Mouse (Mus musculus): ENCODE measurements at regions not wholly inside any gene's neighbourhood (a gene's known extent, or its start where the extent isn't known, plus 50 kb on each side); places are given as distances from the start of the nearest gene placed in this dataset.

DNA sequence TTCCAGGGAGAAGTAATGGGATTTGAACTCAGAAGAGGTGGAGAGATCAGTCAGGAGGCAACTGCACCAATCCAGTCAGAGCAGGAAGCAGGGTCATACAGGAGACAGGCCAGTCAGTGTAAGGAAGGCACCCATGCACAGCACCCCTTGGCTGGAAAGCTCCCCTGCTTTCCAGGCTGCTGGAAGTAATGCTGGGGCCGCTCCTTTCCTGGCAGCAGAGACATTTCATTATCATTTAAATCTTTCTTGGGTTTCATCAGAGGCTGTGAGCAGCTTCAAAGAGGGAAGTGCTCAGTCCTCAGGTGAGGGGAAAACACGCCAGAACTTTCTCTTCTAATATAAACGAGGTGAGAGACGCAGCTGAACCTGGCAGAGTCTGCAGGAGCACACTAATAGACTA is 109.1 kb upstream of the Syt13 start:
- DNase-seq (ENCODE audit: low spot score in 2 of 2): no peak

DNA sequence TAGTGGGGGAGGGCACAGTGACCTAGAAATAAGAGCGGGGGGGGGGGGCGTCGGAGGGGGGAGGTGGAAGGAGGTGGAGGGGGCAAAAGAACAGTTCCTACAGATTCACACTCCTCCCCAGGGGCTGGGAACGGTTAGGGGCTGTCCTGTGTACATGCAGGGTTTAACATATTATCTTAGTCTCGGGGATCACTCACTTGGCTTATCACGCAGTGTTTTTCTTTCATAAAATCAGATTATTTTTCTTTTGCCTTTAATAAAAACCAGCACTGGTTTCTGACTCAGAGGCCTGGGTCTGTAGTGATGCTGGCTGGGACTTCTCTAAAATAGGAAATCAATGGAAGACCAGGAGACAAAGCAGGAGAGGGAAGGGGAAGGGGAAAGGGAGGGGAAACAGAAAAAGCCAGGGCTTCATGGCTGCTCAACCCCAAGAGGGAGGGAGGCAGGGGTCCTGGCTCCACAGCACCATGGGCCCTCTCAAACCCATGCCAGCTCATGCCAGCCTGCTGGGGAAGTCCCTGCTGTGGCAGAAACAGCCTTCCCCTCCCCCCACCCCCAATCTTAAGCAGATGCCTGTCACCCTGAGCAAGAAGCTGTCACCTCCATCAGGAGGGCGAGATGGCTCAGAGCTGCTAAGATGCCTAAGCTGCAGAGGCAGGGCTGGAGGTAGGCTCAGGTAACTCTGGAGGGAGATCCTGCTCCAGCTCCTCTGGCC is 108.3 kb upstream of the Syt13 start:
- DNase-seq (ENCODE audit: low spot score in 2 of 2): no peak

DNA sequence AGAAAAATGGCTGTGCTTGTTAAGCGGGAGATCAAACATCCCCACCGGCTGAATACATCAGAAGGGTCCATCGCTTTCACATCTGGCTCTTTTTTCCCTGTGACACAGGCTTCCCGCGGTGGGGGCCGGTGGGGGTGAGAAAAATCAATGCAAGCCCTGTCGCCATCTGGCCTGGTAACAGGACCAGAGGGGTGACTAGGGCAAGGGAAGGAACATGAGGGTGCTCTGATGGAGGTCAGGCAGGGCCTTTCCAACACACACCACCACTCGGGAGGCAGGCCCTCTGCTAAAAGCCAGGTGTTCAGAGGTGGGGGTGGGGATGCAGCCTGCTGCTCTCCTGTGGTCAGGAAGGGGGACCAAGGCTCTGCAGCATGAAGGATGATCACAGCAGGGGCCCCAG is 107.5 kb upstream of the Syt13 start:
- DNase-seq (ENCODE audit: low spot score in 2 of 2): no peak

DNA sequence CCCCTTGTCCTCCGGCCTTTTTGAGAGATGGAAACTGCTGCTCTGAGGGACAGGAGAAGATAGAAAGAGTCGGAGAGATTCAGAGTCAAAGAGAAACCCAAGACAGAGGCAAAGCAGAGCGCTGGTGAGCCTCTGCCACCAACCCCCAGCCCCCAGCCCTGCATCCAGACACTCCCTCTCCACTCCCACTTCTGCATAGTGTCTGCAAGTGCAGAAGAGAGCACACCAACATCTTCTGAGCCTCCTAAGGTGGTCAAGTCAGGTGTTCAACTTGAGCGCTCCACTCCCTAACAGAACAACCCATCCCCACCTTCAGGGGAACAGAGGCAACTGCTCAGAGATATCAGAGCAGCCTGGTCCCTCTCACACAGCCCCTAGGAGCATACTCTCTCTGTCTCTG is 106.8 kb upstream of the Syt13 start:
- no peak for DNase-seq (ENCODE audit: low spot score in 2 of 2)

DNA sequence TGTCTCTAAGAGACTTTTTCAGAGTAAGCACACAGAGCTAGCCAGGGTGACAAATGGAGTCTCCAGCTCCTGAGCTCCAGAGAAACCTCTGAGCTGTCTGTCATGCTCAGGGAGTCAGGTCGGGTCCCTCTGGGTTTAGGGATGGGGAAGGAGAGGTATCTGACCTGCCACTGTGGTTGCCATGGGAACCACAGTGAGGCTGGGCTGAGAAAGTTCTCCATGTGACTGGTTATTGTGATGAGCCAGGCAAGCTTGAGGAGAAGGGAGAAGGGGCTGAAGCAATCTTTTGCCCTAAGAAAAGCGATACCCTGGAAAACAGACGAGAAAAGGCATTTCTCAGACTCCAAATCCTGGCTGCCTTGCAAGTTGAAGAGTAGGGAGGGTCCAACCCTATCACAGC is 105.7 kb upstream of the Syt13 start:
- no peak for DNase-seq (ENCODE audit: low spot score in 2 of 2)

DNA sequence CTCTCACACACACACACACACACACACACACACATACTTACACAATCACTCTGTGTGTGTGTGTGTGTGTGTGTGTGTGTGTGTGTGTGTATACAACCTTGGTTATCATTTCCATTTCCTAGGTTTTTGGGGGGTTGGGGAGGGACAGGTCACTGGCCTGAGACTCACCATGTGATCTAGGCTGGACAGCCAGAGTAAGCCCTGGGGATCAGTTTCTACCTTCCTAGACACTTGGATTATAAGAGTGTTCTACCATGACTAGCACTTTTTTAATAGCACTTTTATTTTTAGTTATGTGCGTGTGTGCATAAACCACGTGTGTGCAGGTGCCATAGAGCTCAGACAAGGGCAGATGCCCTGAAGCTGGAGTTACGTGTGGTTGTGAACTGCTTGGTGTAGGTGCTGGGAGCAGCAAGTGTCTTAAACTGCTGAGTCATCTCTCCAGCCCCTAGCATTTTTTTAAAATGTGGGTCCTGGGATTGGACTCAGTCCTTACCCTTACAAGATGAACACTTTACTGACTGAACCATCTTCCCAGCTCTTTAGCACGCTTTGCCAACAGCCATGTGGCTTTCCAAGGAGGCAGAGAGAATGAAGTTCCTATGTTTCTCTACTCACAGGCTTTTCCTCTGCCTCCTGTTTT is 105.1 kb upstream of the Syt13 start:
- DNase-seq (ENCODE audit: low spot score in 2 of 2): no peak

DNA sequence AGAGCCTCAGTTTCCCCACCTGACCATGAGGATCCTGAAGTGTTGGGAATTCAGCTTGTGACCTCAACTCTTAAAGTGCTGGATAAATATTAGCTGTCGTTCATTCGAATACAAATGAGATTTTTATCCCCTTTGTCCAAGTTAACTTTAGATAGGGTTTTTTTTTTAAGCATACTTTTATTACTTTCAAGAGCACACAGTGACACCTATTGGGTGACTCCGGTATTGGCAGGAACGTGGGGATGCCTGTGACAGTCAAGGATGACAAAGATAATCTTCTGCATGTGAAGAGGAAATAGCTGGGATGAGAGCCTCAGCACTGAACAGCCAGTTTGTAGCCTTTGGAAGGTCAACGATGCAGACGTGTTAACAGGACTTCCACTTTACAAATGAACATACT is 103.9 kb upstream of the Syt13 start:
- peak; percentile 47 to 73 for DNase-seq (ENCODE audit: low spot score in 2 of 2)

DNA sequence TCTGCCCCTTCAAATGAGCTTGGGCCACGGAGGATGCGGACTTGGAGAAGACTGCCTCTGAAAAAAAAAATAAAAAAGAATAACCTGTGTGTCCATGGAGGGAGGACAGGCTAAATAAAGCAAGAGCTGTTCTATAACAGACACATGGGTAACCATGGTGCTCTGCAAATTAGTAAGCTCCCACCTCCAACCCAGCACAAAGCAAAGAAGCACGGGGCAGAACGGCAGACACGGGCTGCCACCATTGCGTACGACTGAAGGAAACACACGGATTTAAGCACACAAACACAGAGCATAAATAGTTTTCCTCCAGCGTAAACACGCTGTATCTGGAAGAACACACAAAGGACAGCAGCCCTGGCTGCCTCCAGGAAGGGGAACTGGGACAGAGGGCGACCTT is 101.9 kb upstream of the Syt13 start:
- peak; percentile 36 to 50 for DNase-seq (ENCODE audit: low spot score in 2 of 2)

DNA sequence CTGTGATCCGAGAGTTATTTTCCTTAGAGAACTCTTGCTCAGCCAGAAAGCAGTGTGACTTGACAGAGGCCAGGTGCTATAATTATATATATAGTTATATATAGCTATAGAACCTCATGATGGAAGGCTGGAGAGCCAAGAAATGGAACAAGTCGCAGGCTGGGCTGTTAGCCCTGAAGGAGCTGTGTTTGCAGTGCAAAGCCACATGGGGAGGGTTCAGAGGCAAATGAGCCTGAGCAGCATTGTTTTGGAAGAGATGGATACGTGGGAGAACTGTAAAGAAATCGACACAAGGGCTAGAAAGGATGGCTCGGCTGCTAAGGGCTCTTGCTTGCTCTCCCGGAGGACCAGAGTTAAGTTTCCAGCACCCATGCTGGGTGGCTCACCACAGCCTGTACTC is 95.3 kb upstream of the Syt13 start:
- DNase-seq (ENCODE audit: low spot score in 2 of 2): no peak

DNA sequence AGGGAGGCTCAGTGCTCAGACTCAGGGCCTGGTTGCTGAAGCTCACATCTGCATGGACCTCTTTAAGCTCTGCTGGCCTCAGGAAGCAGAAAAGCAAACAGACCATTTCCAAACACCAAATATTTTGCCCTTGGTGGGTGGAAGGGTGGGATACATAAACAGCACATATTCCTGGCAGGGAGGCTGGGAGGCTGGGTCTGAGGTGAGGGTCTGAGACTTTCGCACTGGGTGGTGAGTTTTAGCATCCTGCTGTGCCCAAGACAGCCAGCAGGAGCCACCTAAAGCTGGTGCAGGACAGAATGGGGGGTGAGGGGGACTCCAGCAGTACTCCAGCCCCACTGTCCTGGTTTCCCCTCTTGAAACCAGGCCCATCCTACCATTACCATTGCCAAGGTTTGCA is 90.6 kb upstream of the Syt13 start:
- DNase-seq (ENCODE audit: low spot score in 2 of 2): no peak

DNA sequence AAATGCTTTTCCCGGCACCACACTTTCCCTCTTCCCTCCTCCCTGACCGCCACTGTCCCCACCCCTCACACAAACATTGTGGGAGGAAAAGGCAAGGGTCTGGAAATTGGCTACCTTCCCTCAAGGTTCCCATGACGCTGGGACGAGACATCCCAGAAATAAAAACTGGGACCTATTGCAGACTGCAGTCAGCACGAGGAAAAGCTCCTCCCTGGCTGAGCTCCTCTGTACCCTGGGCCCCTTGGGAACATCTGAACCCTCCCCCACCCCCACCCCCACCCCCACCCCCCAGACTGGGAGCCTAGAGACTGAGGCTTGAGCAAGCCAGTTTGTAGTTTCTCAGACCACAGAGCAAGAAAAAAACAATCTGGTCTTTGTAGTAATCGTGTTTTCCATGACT is 89.5 kb upstream of the Syt13 start:
- DNase-seq (ENCODE audit: low spot score in 2 of 2): no peak

DNA sequence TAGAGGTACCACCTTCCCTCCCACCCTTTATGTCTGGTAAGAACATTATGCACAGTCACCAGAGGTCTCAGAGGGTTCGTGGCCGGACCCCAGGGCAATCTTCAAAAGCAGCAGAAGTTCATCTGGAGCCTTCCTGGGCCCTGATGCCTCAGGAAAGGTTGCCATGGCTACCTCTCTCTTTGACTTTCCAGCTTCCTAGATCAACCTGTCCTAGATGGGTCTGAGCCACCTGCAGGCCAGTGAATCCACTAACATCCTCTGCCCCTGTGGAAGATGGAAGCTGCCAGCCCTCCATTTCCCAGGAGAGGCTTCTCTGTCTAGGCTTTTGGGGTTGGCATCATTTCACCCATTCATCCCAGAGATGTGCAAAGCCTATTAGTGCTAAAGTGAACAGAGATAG is 84.8 kb upstream of the Syt13 start:
- DNase-seq (ENCODE audit: low spot score in 2 of 2): no peak

DNA sequence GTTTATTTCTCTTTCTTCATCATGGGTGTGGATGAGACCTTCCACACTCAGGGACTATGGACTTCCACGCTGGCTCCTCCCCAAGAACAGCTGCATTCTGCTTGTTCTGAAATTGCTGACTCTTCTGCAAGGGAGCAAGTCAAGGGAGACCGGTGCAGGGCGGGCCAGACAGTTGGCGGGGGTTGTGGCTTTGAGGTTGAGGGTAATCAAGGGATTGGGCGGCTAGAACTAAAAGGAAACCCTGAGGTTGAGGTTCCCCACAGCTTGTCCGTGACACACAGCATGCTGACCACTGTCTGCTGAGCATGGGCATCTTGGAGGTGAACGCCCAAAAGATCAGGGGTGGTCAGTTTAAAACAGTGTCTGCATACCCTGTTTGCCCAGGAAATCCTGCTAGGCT is 83.1 kb upstream of the Syt13 start:
- no peak for DNase-seq (ENCODE audit: low spot score in 2 of 2)

DNA sequence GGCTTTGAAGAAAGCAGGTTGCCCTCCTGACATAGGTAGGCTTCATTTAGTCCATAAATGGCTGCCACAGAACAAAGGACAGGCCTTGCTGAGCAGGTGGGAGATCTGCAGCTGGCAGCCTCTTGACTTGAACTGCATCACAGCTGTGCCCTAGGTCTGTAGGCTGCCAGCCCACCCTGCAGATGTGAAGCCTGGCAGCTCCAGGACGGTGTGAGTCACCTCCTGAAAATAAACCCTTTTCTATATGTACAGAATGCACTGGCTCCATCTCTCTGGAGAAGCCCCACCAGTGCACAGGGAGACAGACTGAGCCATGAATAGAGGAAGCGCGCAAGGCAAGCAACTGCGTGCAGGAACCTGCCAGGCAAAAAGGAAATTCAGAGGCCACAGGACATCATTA is 78.7 kb upstream of the Syt13 start:
- DNase-seq (ENCODE audit: low spot score in 2 of 2): no peak

DNA sequence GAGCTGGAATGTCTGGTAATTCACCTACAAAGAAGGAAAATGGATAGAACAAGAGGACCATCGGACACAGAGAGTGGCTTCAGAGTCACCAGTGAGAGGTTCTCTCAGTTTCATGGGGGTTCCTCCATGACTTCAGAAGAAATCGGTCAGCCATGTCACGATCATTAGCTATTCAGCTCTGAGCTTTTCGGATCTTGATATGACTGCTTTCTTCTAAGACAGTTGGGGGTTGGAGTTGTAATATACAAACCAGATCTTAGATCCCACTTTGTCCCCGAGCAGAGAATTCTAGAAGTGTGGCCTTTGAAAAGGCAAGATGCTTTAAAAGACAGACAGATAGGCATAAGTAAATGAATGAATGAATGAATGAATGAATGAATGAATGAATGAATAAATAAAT is 76.9 kb upstream of the Syt13 start:
- DNase-seq (ENCODE audit: low spot score in 2 of 2): no peak

DNA sequence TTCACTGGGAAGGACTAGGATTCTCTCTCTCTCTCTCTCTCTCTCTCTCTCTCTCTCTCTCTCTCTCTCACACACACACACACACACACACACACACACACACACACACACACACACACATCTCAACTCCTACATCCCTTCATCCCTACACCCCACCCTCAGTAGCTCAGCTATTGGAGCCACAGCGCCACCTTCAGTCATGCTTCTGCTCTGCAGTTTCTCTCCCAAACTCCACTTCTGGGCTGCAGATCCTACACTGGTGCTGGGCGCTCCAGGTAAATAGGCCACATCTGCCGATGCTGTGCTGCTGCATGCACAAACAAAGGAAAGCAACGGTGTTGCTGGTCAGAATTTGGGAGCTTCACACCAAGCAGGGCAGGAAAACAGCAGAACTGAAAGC is 74.9 kb upstream of the Syt13 start:
- peak; percentile 62 to 71 for DNase-seq (ENCODE audit: low spot score in 2 of 2)

DNA sequence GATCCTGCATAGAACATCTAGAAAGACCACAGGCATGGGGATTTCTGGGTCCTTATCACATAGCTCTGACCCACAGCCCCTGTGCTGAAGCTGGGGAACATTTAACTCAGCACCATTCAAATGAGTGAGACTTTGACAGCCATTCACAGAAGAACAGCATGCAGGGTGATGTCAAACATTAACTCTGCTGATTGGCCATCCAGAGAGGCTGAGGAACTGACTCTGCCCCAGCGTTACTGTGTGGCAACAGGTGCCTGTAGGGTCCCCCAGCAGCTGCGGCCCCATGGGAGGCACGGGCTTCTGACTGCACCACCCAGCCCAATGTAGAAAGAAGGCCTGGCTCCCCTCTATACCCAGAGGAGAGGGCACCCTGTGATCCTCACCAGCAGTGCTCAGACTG is 73.3 kb upstream of the Syt13 start:
- no peak for DNase-seq (ENCODE audit: low spot score in 2 of 2)

DNA sequence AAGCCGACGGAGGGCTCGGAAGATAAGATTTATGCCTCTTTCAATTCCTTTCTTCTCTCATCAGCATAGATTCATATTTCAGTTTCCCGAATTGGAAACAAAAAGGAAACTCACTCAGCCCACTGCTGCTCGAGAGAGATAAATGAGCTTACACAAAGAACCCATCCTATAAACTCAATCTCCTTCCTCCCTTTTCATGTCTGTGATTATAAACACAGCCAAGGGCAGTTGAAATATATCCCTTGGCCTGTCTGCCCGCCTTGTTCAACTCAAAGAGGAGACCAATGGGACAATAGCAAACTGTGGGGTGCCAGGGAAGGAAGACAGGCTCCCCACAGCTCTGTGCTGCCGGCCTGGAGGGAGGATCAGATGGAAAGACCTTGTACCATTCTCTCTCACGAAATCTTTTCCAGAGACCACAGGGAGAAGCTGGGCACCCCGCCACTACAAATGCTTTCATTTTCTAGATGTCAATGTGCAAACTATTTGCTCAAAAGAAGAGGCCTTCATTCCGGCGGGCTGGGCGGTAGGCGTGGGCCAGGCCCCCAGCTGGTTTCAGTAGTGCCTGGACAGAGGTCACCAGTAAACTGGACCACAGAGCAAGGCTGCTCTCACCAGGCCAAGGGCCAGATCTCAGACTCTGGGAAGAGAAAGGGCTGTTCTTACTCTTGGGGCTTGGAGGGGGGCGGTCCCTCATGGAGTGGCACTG is 69.7 kb upstream of the Syt13 start:
- peak; percentile 30 to 36 for DNase-seq (ENCODE audit: low spot score in 2 of 2)

DNA sequence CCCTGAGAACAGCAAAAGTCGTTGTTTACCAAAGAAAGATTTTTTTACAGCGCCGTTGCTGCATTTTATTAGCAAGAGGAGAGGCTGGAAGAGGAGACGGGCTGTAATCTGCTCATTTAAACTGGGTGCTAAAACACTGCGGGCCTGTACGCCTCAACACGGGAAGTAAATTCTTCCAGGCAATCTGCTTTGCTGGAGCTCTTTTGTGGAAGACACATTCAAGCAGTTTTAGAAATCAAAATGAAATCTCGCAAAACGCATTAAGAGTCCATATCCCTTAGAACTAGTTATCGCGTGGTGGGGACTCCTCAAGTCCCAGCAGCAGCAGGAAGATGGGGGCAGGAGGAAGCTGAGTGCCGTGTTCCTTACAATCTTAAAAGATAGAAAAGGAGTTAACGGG is 65.9 kb upstream of the Syt13 start:
- no peak for DNase-seq (ENCODE audit: low spot score in 2 of 2)

DNA sequence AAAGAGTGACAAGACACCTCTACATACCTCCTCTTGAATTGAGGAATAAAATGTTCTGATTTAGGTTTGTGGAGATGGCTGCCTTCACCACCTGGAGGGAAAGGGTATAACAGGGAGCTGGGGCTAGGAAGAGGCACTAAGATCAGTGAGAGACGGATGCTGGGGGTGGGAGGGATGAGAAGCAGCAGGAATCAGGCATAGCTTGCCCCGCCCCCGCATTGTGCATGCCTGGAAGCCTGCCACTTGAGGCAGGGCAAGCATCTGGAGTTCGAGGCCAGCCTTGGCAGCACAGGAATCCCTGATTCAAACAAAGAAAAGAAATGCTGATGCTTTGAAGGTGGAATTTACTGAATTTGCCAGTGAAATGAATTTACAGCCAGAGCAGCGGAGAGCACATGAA is 63.6 kb upstream of the Syt13 start:
- no peak for DNase-seq (ENCODE audit: low spot score in 2 of 2)

DNA sequence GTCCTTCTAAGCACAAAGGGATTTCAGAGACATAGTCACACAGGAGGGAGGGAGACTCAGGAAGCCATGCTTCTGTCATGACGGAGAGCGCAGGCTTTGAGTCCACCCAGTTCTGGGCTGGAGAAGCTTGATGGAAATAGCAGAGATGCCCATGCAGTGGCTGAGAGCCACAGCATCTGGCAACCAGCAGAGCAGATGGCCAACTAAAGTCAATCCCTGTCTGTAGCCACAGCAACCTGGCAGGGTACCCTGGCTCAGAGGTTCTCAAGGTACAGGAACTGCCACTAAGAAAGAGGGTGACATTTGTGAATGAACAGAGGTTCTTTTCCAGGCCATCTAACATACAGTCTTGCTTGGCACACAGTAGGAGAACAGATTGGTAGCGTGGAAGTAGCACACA is 61.7 kb upstream of the Syt13 start:
- no peak for DNase-seq (ENCODE audit: low spot score in 2 of 2)

DNA sequence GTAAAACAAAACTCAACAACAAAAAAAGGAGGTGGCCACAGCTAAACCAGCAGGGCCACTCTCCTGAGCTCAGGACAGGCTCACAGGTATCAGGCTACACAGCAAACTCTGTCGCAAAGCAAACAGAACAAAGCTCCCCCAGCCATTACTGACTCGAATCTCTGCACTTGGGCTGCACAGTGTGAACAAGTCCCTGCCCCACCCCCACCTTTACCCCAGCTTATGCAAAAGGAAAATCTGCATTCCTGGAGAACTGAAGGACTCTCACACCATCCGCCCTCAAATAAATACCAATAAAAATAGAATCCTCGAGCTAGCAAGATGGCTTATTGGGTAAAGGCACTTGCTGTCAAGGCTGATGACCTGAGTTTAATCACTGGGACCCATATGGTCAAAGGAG is 60.6 kb upstream of the Syt13 start:
- no peak for DNase-seq (ENCODE audit: low spot score in 2 of 2)

DNA sequence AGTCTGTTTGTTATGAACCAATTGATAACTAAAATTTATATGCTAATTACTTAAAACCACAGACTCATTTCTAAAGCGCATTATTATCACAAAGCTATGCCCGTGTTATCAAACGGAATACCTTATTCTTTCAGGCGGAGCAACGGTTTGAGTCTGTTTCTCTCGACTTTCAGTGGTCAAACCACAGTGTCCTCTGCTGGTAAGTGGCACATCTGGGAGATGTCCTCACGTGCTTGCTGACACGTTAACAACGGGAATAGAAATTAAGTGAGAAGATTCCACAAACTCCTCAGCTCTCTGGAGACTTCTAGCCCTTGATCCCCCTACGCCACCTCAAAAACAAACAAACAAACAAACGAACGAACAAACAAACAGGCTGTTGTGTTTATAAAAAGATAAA is 58.9 kb upstream of the Syt13 start:
- DNase-seq (ENCODE audit: low spot score in 2 of 2): no peak
